Mouse (Mus musculus): ENCODE results near the gene Tmem123. TPM values are rescaled to one million over a fixed set of nuclear protein-coding genes. Genes with fewer than 3 reads are reported as not detected.

The Tmem123 gene
- total RNA-seq, 2 experiments from 2014 or later, result 9.3 to 10.9 TPM

GRCm38 (mm10) chr9:7790580-7791084 lies 26.8 kb downstream of the Tmem123 start:
- Histone ChIP-seq H3K4me3 (no peak overlapping the region), H3K27ac (no peak overlapping the region)
- intact Hi-C loops (cut with DNase I), result no loop called here
- DNase-seq (ENCODE audit: extremely low spot score in 1 of 2, low spot score in 2 of 2), result no peak
- no peak for TF ChIP-seq CTCF (IDR thresholded peaks at IDR 0.05)

GRCm38 (mm10) chr9:7793561-7793960 lies 29.7 kb downstream of the Tmem123 start:
- no peak overlapping the region for H3K27ac ChIP-seq
- no peak overlapping the region for H3K4me3 ChIP-seq
- DNase-seq (ENCODE audit: extremely low spot score in 1 of 2, low spot score in 2 of 2), result no peak
- no peak for TF ChIP-seq CTCF (IDR thresholded peaks at IDR 0.05)
- intact Hi-C loops (cut with DNase I), result no loop called here

GRCm38 (mm10) chr9:7795581-7795980 lies 31.7 kb downstream of the Tmem123 start:
- no peak for DNase-seq (ENCODE audit: extremely low spot score in 1 of 2, low spot score in 2 of 2)
- no peak overlapping the region for H3K4me3 ChIP-seq
- H3K27ac ChIP-seq, result no peak overlapping the region
- intact Hi-C loops (cut with DNase I), result no loop called here
- TF ChIP-seq CTCF (IDR thresholded peaks at IDR 0.05), result no peak

- H3K27ac ChIP-seq, result no peak overlapping the region
- H3K4me3 ChIP-seq, result no peak overlapping the region
- no peak for DNase-seq (ENCODE audit: extremely low spot score in 1 of 2, low spot score in 2 of 2)
- intact Hi-C loops (cut with DNase I), result no loop called here
- no peak for TF ChIP-seq CTCF (IDR thresholded peaks at IDR 0.05)
Measured at GRCm38 (mm10) chr9:7796129-7796864, 32.5 kb downstream of the Tmem123 start.

GRCm38 (mm10) chr9:7797542-7797941 lies 33.7 kb downstream of the Tmem123 start:
- H3K27ac ChIP-seq, result no peak overlapping the region
- TF ChIP-seq CTCF (IDR thresholded peaks at IDR 0.05), result no peak
- intact Hi-C loops (cut with DNase I), result no loop called here
- H3K4me3 ChIP-seq, result no peak overlapping the region
- DNase-seq (ENCODE audit: extremely low spot score in 1 of 2, low spot score in 2 of 2), result no peak

- DNase-seq (ENCODE audit: extremely low spot score in 1 of 2, low spot score in 2 of 2), result no peak
- Histone ChIP-seq H3K4me3 (no peak overlapping the region), H3K27ac (no peak overlapping the region)
- intact Hi-C loops (cut with DNase I), result no loop called here
- no peak for TF ChIP-seq CTCF (IDR thresholded peaks at IDR 0.05)
Measured at GRCm38 (mm10) chr9:7798555-7798954, 34.7 kb downstream of the Tmem123 start.

- intact Hi-C loops (cut with DNase I), result no loop called here
- no peak for DNase-seq (ENCODE audit: extremely low spot score in 1 of 2, low spot score in 2 of 2)
- Histone ChIP-seq H3K27ac (no peak overlapping the region), H3K4me3 (no peak overlapping the region)
- no peak for TF ChIP-seq CTCF (IDR thresholded peaks at IDR 0.05)
Measured at GRCm38 (mm10) chr9:7805101-7805506, 41.3 kb downstream of the Tmem123 start.

- Histone ChIP-seq H3K27ac (no peak overlapping the region), H3K4me3 (no peak overlapping the region)
- intact Hi-C loops (cut with DNase I), result no loop called here
- DNase-seq (ENCODE audit: extremely low spot score in 1 of 2, low spot score in 2 of 2), result no peak
- TF ChIP-seq CTCF (IDR thresholded peaks at IDR 0.05), result peak; percentile 20
Measured at GRCm38 (mm10) chr9:7822758-7823157, 58.9 kb downstream of the Tmem123 start.

- H3K4me3 ChIP-seq, result no peak overlapping the region
- no peak overlapping the region for H3K27ac ChIP-seq
- intact Hi-C loops (cut with DNase I), result no loop called here
- TF ChIP-seq CTCF (IDR thresholded peaks at IDR 0.05), result no peak
- DNase-seq (ENCODE audit: extremely low spot score in 1 of 2, low spot score in 2 of 2), result no peak
Measured at GRCm38 (mm10) chr9:7824916-7825315, 61.1 kb downstream of the Tmem123 start.

- Histone ChIP-seq H3K27ac (no peak overlapping the region), H3K4me3 (no peak overlapping the region)
- no peak for DNase-seq (ENCODE audit: extremely low spot score in 1 of 2, low spot score in 2 of 2)
- intact Hi-C loops (cut with DNase I), result no loop called here
- no peak for TF ChIP-seq CTCF (IDR thresholded peaks at IDR 0.05)
Measured at GRCm38 (mm10) chr9:7828706-7829105, 64.9 kb downstream of the Tmem123 start.

- intact Hi-C loops (cut with DNase I), result loop anchor here (10.0 kb wide), 1 partner anchor 645 kb away; the partner anchor contains the start of genes Dcun1d5 and Dync2h1
- no peak for TF ChIP-seq CTCF (IDR thresholded peaks at IDR 0.05)
- Histone ChIP-seq H3K4me3 (no peak overlapping the region), H3K27ac (no peak overlapping the region)
- no peak for DNase-seq (ENCODE audit: extremely low spot score in 1 of 2, low spot score in 2 of 2)
Measured at GRCm38 (mm10) chr9:7829531-7830528, 66.0 kb downstream of the Tmem123 start.

- intact Hi-C loops (cut with DNase I), result loop anchor here (10.0 kb wide), 1 partner anchor 649 kb away; the partner anchor contains the start of genes Dcun1d5 and Dync2h1
- no peak overlapping the region for H3K27ac ChIP-seq
- DNase-seq (ENCODE audit: extremely low spot score in 1 of 2, low spot score in 2 of 2), result no peak
- TF ChIP-seq CTCF (IDR thresholded peaks at IDR 0.05), result peak; percentile 10
- H3K4me3 ChIP-seq, result peak overlapping the region; percentile 1; the same call in 1 of the 2 replicates
Measured at GRCm38 (mm10) chr9:7833421-7833820, 69.6 kb downstream of the Tmem123 start.

Measured in left cerebral cortex, adult 2 months (tissue).